Mouse (Mus musculus) left cerebral cortex, postnatal 14 days (tissue): Measurements from ENCODE around the gene Rpl9-ps6. TPM values are rescaled to one million over a fixed set of nuclear protein-coding genes. Genes with fewer than 3 reads are reported as not detected.

Source experiments
- DNase-seq, 2 experiments: peaks; one replicate each; pipeline ENCODE4 v3.0.0; 2021 to 2022; ENCODE audit warnings: low spot score in 2 of 2, mixed read lengths in 1 of 2
- intact Hi-C: fragments of 180-260 bp; cut with DNase I; formaldehyde crosslinking; loops from one replicate; pipeline ENCODE4 v1.15.1; 2025
- total RNA-seq, 2 experiments: library from RNA; stranded (reverse); gene quantifications; 2 replicates each; pipeline ENCODE4 v1.2.3; 2021

The Rpl9-ps6 gene
- total RNA-seq, 2 experiments from 2014 or later: 21.6 to 24.0 TPM

DNA sequence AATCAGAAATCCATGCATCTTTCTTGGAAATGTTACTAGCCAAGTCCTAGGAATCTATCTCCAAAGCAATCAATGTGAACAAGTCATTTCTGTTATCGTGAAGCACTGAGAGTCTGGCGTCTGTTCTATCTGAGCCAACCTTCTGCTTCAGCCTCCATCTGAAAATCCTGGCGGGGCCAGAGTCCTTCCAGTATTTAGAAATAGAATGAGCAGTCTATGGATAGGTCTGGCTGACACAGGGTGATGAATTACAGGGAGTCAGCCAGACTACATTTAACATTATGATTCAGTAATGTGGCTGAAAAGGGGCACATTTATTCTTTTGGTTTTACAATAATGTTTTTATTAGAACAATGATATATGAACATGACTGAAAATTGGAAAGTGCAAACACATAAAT lies 47.3 kb downstream of the Rpl9-ps6 start:
- intact Hi-C loops: no loop called here
- DNase-seq: peak in 1 of 2 experiments; percentile 12

DNA sequence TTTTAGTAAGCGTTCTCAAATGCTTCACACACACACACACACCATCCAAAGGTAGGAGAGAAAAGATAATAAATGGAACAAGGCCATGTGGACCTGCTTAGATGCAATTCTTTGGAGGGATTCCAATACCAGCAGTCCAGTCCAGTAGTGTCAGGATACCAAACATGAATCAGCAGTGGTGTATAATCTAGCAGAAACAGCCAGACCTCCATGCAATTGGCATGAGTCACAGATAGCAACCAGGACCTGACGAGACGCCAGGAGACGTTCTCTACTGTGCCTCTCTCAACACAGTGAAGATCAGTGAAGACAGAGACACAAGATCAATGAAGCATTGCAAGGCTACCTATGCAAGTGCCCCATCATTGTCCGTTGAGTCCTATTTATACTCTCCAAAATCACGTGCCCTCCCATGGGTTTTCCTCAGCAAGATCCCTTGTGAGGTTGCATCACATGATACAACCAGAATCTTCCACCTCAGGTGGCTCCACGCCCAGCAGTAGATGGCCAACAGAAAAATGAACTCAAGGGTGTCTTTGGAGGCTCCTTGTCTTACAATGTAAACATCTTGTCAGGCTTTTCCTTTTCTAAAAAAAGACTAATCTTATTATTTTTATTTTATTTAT lies 49.6 kb downstream of the Rpl9-ps6 start:
- no peak for DNase-seq
- intact Hi-C loops: no loop called here

Other genes with a start within 250 kb of the Rpl9-ps6 start
- gene Sgms1, start 76.9 kb downstream of the Rpl9-ps6 start, total RNA-seq: 10 to 100 TPM; 34.3 to 50.0 TPM
- gene Minpp1, start 19.2 kb upstream of the Rpl9-ps6 start, total RNA-seq: 10 to 100 TPM; 66.8 to 70.2 TPM
- 1 to 10 TPM; 3.3 to 5.5 TPM for gene Papss2, start 129.2 kb upstream of the Rpl9-ps6 start, total RNA-seq